Mouse (Mus musculus): ENCODE data around the gene Susd6. TPM values are rescaled to one million over a fixed set of nuclear protein-coding genes. Genes with fewer than 3 reads are reported as not detected.

The Susd6 gene
- total RNA-seq, 4 experiments from 2014 or later, result 58.0 to 74.0 (median 70.3) TPM

Other genes with a start within 250 kb of the Susd6 start
- 10 to 100 TPM; 50.0 to 60.0 (median 55.6) TPM for gene Slc39a9, start 146.6 kb upstream of the Susd6 start, total RNA-seq (2022)
- 10 to 100 TPM; 31.4 to 52.6 (median 43.5) TPM for gene Erh, start 146.2 kb upstream of the Susd6 start, total RNA-seq (2022)
- under 1 TPM in 1 of 4 experiments, not detected in 3; 0.07 TPM for gene Plekhd1, start 97.9 kb upstream of the Susd6 start, total RNA-seq (2022)
- gene Ccdc177, start 29.8 kb upstream of the Susd6 start, total RNA-seq (2022), result under 1 TPM in 1 of 4 experiments, not detected in 3; 0.09 TPM
- 100 to 1,000 TPM; 281 to 615 (median 513) TPM for gene Srsf5, start 155.0 kb downstream of the Susd6 start, total RNA-seq (2022)
- under 1 TPM in 2 of 4 experiments, not detected in 2; 0.22 to 0.23 TPM for gene Slc10a1, start 178.2 kb downstream of the Susd6 start, total RNA-seq (2022)
- gene Smoc1, start 236.3 kb downstream of the Susd6 start, total RNA-seq (2022), result 100 to 1,000 TPM; 130 to 186 (median 164) TPM